Mouse (Mus musculus): ENCODE results near the gene Cdc14b. TPM values are rescaled to one million over a fixed set of nuclear protein-coding genes. Genes with fewer than 3 reads are reported as not detected.
"Not testable (repeated sequence)": the region's sequence is repeated elsewhere in the genome, so short reads cannot be mapped to it uniquely, and the experiment has no call there.

Gene Cdc14b
- total and polyA plus RNA-seq, 3 experiments: 8.2 to 8.8 (median 8.7) TPM

- no peak overlapping the region for H3K9ac ChIP-seq (ENCODE audit: low read depth, low read length)
- no peaks in the 10 kb centered on the region; the same call in 1 of the 2 replicates for H3K4me1 ChIP-seq (ENCODE audit: control insufficient read depth, insufficient read depth, low read length)
- no peak overlapping the region for H3K4me3 ChIP-seq
- H3K27me3 ChIP-seq (ENCODE audit: control insufficient read depth, insufficient read depth, low read length): no peaks in the 10 kb centered on the region
- no peaks in the 10 kb centered on the region for H3K36me3 ChIP-seq (ENCODE audit: control insufficient read depth, insufficient read depth, low read length)
- no peak overlapping the region for H3K27ac ChIP-seq
- 75% methylated on average over 5 of the region's 5 CpGs for WGBS
- DNase-seq: no peak
- intact Hi-C loops (cut with DNase I): no loop called here
- TF ChIP-seq POLR2A (IDR thresholded peaks at IDR 0.05; ENCODE audit: insufficient read depth, low read depth, low read length): no peak
- no peak for TF ChIP-seq CTCF (IDR thresholded peaks at IDR 0.05)
- H3K79me2 ChIP-seq (replicated peaks; ENCODE audit: control insufficient read depth, insufficient read depth, low read length): no peaks in the 10 kb centered on the region
These were observed 17.1 kb downstream of the Cdc14b start for GRCm38 (mm10) chr13:64257814-64258515.

- intact Hi-C loops (cut with DNase I): no loop called here
- no peak overlapping the region for H3K27ac ChIP-seq
- DNase-seq: no peak
- no peaks in the 10 kb centered on the region for H3K27me3 ChIP-seq (ENCODE audit: control insufficient read depth, insufficient read depth, low read length)
- H3K9ac ChIP-seq (ENCODE audit: low read depth, low read length): no peak overlapping the region
- H3K79me2 ChIP-seq (replicated peaks; ENCODE audit: control insufficient read depth, insufficient read depth, low read length): no peaks in the 10 kb centered on the region
- H3K4me3 ChIP-seq: no peak overlapping the region
- TF ChIP-seq POLR2A (IDR thresholded peaks at IDR 0.05; ENCODE audit: insufficient read depth, low read depth, low read length): no peak
- no peak for TF ChIP-seq CTCF (IDR thresholded peaks at IDR 0.05)
- TF ChIP-seq EP300 (IDR thresholded peaks at IDR 0.05; ENCODE audit: insufficient read depth, low read depth, low read length): no peak
- no peaks in the 10 kb centered on the region for H3K36me3 ChIP-seq (ENCODE audit: control insufficient read depth, insufficient read depth, low read length)
- no peaks in the 10 kb centered on the region; the same call in 1 of the 2 replicates for H3K4me1 ChIP-seq (ENCODE audit: control insufficient read depth, insufficient read depth, low read length)
- WGBS: 75% methylated on average over 12 of the region's 12 CpGs
These were observed 17.9 kb downstream of the Cdc14b start for GRCm38 (mm10) chr13:64257010-64257813.

- H3K4me1 ChIP-seq (ENCODE audit: control insufficient read depth, insufficient read depth, low read length); H3K4me3 ChIP-seq; H3K79me2 ChIP-seq (replicated peaks; ENCODE audit: control insufficient read depth, insufficient read depth, low read length); H3K36me3 ChIP-seq (ENCODE audit: control insufficient read depth, insufficient read depth, low read length); H3K9ac ChIP-seq (ENCODE audit: low read depth, low read length); H3K27me3 ChIP-seq (ENCODE audit: control insufficient read depth, insufficient read depth, low read length); DNase-seq; intact Hi-C loops (cut with DNase I); H3K27ac ChIP-seq: not testable (repeated sequence)
- 79% methylated on average over 11 of the region's 11 CpGs for WGBS
These were observed 20.9 kb downstream of the Cdc14b start for GRCm38 (mm10) chr13:64254185-64254584.

- Histone ChIP-seq H3K4me1 (ENCODE audit: control insufficient read depth, insufficient read depth, low read length) (no peaks in the 10 kb centered on the region), H3K36me3 (ENCODE audit: control insufficient read depth, insufficient read depth, low read length) (0 out of 2 replicates have a peak, but pooled peaks cover 2% of the 10 kb centered on the region), H3K27me3 (ENCODE audit: control insufficient read depth, insufficient read depth, low read length) (no peaks in the 10 kb centered on the region), H3K9ac (ENCODE audit: low read depth, low read length) (no peak overlapping the region), H3K4me3 (no peak overlapping the region), H3K27ac (no peak overlapping the region), H3K79me2 (replicated peaks; ENCODE audit: control insufficient read depth, insufficient read depth, low read length) (no peaks in the 10 kb centered on the region)
- intact Hi-C loops (cut with DNase I): no loop called here
- DNase-seq: no peak
- no peak for TF ChIP-seq EP300 (IDR thresholded peaks at IDR 0.05; ENCODE audit: insufficient read depth, low read depth, low read length)
These were observed 21.4 kb downstream of the Cdc14b start for GRCm38 (mm10) chr13:64253697-64254096.

- intact Hi-C loops (cut with DNase I): no loop called here
- H3K4me1 ChIP-seq (ENCODE audit: control insufficient read depth, insufficient read depth, low read length): no peaks in the 10 kb centered on the region
- TF ChIP-seq EP300 (IDR thresholded peaks at IDR 0.05; ENCODE audit: insufficient read depth, low read depth, low read length) (no peak), POLR2A (IDR thresholded peaks at IDR 0.05; ENCODE audit: insufficient read depth, low read depth, low read length) (no peak), CTCF (IDR thresholded peaks at IDR 0.05) (no peak)
- no peak overlapping the region for H3K27ac ChIP-seq
- 0 out of 2 replicates have a peak, but pooled peaks cover 2% of the 10 kb centered on the region for H3K36me3 ChIP-seq (ENCODE audit: control insufficient read depth, insufficient read depth, low read length)
- DNase-seq: peak in 1 of 2 experiments; percentile 27
- H3K27me3 ChIP-seq (ENCODE audit: control insufficient read depth, insufficient read depth, low read length): no peaks in the 10 kb centered on the region
- H3K9ac ChIP-seq (ENCODE audit: low read depth, low read length): no peak overlapping the region
- no peaks in the 10 kb centered on the region for H3K79me2 ChIP-seq (replicated peaks; ENCODE audit: control insufficient read depth, insufficient read depth, low read length)
- WGBS: 47% methylated on average over 5 of the region's 5 CpGs
- no peak overlapping the region for H3K4me3 ChIP-seq
These were observed 22.9 kb downstream of the Cdc14b start for GRCm38 (mm10) chr13:64252147-64252546.

GRCm38 (mm10) chr13:64250363-64250762, 24.7 kb downstream of the Cdc14b start:
- peaks cover 2% of the 10 kb centered on the region; the same call in 1 of the 2 replicates for H3K36me3 ChIP-seq (ENCODE audit: control insufficient read depth, insufficient read depth, low read length)
- intact Hi-C loops (cut with DNase I): no loop called here
- H3K79me2 ChIP-seq (replicated peaks; ENCODE audit: control insufficient read depth, insufficient read depth, low read length): no peaks in the 10 kb centered on the region
- WGBS: 21% methylated on average over 1 of the region's 1 CpGs
- DNase-seq: no peak
- TF ChIP-seq CTCF (IDR thresholded peaks at IDR 0.05): peak; percentile 68
- TF ChIP-seq POLR2A (IDR thresholded peaks at IDR 0.05; ENCODE audit: insufficient read depth, low read depth, low read length): no peak
- H3K27me3 ChIP-seq (ENCODE audit: control insufficient read depth, insufficient read depth, low read length): no peaks in the 10 kb centered on the region
- no peak overlapping the region for H3K9ac ChIP-seq (ENCODE audit: low read depth, low read length)
- no peak overlapping the region for H3K27ac ChIP-seq
- H3K4me3 ChIP-seq: no peak overlapping the region
- H3K4me1 ChIP-seq (ENCODE audit: control insufficient read depth, insufficient read depth, low read length): no peaks in the 10 kb centered on the region
